Mouse (Mus musculus) thymus, adult 2 months (tissue): ENCODE measurements around the gene Tmem150b. TPM values are rescaled to one million over a fixed set of nuclear protein-coding genes. Genes with fewer than 3 reads are reported as not detected.
A peak's percentile ranks its signal among the peaks of the same experiment; 100 is the strongest.

ENCODE experiments used
- DNase-seq: peaks from one replicate; pipeline ENCODE4 v3.0.0; 2021
- H3K27ac ChIP-seq: fragments of 200-500 bp; 2 replicates; pipeline ENCODE4 v1.5.1; 2012; ENCODE audit warnings: low read length, control low read depth; ENCODE audit not compliant: control insufficient read depth, insufficient read depth
- H3K27me3 ChIP-seq: fragments of 200-500 bp; 2 replicates; pipeline ENCODE4 v1.6.1; 2012; ENCODE audit warnings: mild to moderate bottlenecking, low read length, moderate library complexity, mixed read lengths; ENCODE audit not compliant: control insufficient read depth, insufficient read depth
- H3K36me3 ChIP-seq: fragments of 200-500 bp; 2 replicates; pipeline ENCODE4 v1.6.1; 2012; ENCODE audit warnings: mild to moderate bottlenecking, low read length, moderate library complexity; ENCODE audit not compliant: control insufficient read depth, insufficient read depth
- H3K4me1 ChIP-seq: fragments of 200-500 bp; replicated peaks from 2 replicates; pipeline ENCODE4 v1.6.1; 2012; ENCODE audit warnings: low read length; ENCODE audit not compliant: control insufficient read depth, insufficient read depth
- H3K4me3 ChIP-seq: fragments of 200-500 bp; 2 replicates; pipeline ENCODE4 v1.5.1; 2012; ENCODE audit warnings: mild to moderate bottlenecking, low read length, control low read depth, moderate library complexity; ENCODE audit not compliant: control insufficient read depth, insufficient read depth
- CTCF ChIP-seq: fragments of 200-500 bp; IDR thresholded peaks from 2 replicates; pipeline ENCODE4 v1.5.1; 2012; ENCODE audit warnings: mild to moderate bottlenecking, control low read depth, low read length, moderate library complexity, borderline replicate concordance; ENCODE audit not compliant: control insufficient read depth, poor library complexity, insufficient read depth; ENCODE audit errors: extremely low read depth
- POLR2A ChIP-seq: fragments of 200-500 bp; IDR thresholded peaks from 2 replicates; pipeline ENCODE4 v1.6.1; 2012; ENCODE audit warnings: mild to moderate bottlenecking, low read length, control low read depth, moderate library complexity; ENCODE audit not compliant: control insufficient read depth, poor library complexity, insufficient read depth; ENCODE audit errors: extremely low read depth
- WGBS: fragments of 180-500 bp; shearing (Covaris S2); methylation state at CpG from one replicate; pipeline ENCODE4 v1.1.7; 2018; 5-methylcytosine and 5-hydroxymethylcytosine counted together
- polyA plus RNA-seq: library from polyadenylated mRNA; depleted of rRNA; stranded (reverse); fragments of >200 nt; gene quantifications from 2 replicates; pipeline ENCODE4 v1.2.3, GENCODE M21; 2012

Gene Tmem150b
- polyA plus RNA-seq, 1 experiment = 3.7 TPM

GRCm38 (mm10) chr7:4742482-4742819, 17.4 kb upstream of the Tmem150b start:
- TF ChIP-seq POLR2A = no peak
- TF ChIP-seq CTCF = no peak
- no peak overlapping the region for H3K4me3 ChIP-seq
- no peaks in the 10 kb centered on the region for H3K36me3 ChIP-seq
- peaks cover 16% of the 10 kb centered on the region for H3K4me1 ChIP-seq
- H3K27me3 ChIP-seq = no peaks in the 10 kb centered on the region
- 92% methylated on average over 6 of the region's 6 CpGs for WGBS
- H3K27ac ChIP-seq = no peak overlapping the region
- no peak for DNase-seq

DNA sequence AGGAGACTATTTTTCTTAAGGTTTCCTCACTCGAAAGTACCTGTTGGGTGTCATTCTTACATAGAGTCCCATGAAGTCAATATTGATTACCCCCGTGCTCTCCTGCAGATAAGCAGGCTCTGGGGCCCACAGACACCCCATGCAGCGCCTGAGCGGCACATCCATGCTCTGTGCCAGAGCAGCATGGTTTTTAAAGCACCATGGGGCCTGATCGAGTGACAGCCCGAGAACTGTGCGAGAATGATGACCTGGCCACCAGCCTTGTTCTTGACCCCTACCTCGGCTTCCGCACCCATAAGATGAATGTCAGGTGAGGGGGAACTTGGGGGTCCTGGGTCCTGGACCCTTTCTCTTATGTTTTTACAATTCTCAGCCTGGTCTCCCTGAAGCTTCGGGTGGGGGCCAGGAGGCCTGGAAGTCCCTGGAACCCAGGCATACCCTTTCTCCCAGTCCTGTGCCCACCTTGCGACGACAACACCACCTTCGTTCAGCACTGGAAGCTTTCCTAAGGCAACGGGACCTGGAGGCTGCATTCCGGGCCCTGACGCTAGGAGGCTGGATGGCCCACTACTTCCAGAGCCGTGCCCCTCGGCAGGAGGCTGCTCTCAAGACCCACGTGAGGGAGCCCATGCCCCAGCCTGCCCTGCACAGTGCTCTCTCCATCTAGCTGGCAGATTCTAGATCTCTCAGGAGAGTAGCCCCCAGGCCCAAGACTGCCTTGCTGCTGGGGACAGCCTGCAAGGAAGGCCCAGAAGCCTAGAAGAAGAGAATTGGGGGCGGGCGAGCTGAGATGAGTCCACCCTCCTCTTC, 16.8 kb upstream of the Tmem150b start:
- Histone ChIP-seq H3K27ac (no peak overlapping the region), H3K27me3 (no peaks in the 10 kb centered on the region), H3K36me3 (no peaks in the 10 kb centered on the region), H3K4me3 (no peak overlapping the region), H3K4me1 (peaks cover 16% of the 10 kb centered on the region)
- WGBS = 96% methylated on average over 21 of the region's 21 CpGs
- no peak for DNase-seq
- TF ChIP-seq CTCF = no peak

DNA sequence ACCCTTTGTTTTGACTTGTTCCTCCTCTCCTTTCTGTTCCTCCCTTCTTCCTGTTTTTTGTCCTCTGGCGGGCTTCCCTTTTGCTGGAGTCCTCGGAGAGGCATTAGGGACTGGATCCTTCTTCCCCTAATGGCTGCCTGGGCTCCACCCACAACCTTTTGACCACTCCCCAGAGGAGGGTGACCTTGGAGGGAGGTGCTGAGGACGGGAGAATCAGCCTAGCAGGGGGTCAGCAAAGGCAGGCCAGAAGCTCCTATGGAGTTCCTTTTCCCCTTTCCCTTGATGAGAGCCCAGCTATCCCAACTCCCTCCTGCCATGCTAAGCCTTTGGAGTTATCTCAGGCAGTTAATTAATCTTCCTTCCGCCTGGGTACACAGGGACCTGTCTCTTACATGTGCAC, 16.1 kb upstream of the Tmem150b start:
- Histone ChIP-seq H3K4me3 (peak overlapping the region; percentile 83), H3K4me1 (peaks cover 16% of the 10 kb centered on the region), H3K36me3 (no peaks in the 10 kb centered on the region), H3K27ac (no peak overlapping the region), H3K27me3 (no peaks in the 10 kb centered on the region)
- DNase-seq = peak; percentile 17
- TF ChIP-seq CTCF = no peak
- TF ChIP-seq POLR2A = no peak
- WGBS = 33% methylated on average over 4 of the region's 4 CpGs

GRCm38 (mm10) chr7:4740309-4740727, 15.3 kb upstream of the Tmem150b start:
- Histone ChIP-seq H3K27me3 (no peaks in the 10 kb centered on the region), H3K4me1 (peaks cover 16% of the 10 kb centered on the region), H3K36me3 (no peaks in the 10 kb centered on the region), H3K27ac (peak overlapping the region; percentile 52; the same call in 1 of the 2 replicates), H3K4me3 (peak overlapping the region; percentile 83)
- no peak for DNase-seq
- TF ChIP-seq CTCF (no peak), POLR2A (no peak)
- under 1% methylated on average over 14 of the region's 14 CpGs for WGBS

DNA sequence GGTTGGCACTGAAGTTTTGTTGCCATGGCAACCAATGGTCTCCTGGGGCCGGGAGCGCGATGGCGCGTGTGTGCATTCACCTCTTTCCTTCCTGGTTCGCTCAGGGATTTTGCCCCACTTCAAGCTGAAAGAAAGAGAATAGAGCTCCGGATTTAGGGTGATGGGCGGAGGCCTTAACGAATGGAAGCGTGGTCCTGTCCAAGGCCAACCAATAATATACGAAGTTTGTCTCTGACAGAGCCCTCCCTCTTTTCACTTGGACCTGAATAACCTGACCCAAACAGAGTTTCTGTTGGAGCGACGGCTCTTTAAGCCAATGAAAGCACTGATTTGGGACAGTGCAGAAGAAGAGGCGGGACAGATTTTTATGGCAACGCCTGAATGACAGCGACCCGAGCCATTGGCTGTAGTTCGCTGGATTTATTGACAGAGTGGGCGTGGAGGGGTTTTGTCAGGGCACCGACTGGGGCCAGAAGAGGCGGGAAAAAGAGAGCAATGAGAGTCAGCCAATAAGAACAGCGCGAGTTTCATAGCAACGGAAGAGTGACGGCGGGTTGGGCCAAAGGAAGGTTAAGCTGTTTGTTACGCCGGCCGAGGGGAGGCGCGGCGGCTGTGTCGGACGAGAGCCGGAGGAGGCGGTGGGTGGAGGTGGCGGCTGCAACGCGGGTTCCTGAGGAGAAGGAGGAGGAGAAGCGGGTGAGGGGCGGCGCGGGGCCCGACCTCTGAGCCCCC, 14.7 kb upstream of the Tmem150b start, which contains the start of gene Kmt5c:
TSS of gene Kmt5c (plus strand) at position 572 of the 732 bp plus-strand sequence.
- H3K36me3 ChIP-seq = no peaks in the 10 kb centered on the region
- peak; percentile 97 for DNase-seq
- WGBS = under 1% methylated on average over 40 of the region's 44 CpGs
- no peaks in the 10 kb centered on the region for H3K27me3 ChIP-seq
- TF ChIP-seq CTCF = peak; percentile 41; the same call in 1 of the 2 replicates
- peak; percentile 90 for TF ChIP-seq POLR2A
- H3K27ac ChIP-seq = peak within 1 kb of the TSS; percentile 52; the same call in 1 of the 2 replicates
- H3K4me1 ChIP-seq = peaks cover 16% of the 10 kb centered on the region
- peak within 1 kb of the TSS; percentile 83 for H3K4me3 ChIP-seq

DNA sequence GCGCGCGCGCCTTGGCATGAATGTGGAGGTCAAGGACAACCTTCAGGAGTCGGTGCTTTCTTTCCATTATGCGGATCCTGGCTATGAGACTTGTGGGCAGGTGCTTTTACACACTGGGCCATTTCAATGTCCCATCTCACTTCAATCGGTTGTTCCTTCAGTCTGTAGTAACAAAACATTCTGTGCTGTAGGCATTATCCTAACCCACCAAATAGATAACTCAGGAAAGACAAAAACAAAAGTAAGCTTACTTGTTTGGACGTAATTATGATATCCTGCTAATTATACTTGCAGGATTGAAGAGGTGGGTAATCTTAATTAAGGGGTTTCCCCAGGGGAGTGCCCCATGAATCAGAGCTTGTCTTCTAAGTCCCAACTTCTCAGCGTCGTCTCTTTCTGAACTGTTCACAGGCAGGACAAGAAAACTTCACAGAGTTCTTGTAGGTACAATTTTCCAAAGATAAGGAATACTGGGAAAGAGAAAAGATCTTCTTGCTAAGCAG, 14.0 kb upstream of the Tmem150b start:
- TF ChIP-seq POLR2A (no peak), CTCF (no peak)
- peak overlapping the region; percentile 32; the same call in 1 of the 2 replicates for H3K27ac ChIP-seq
- peak overlapping the region; percentile 31 for H3K4me3 ChIP-seq
- no peaks in the 10 kb centered on the region for H3K36me3 ChIP-seq
- no peaks in the 10 kb centered on the region for H3K27me3 ChIP-seq
- H3K4me1 ChIP-seq = peaks cover 16% of the 10 kb centered on the region
- 56% methylated on average over 10 of the region's 10 CpGs for WGBS
- no peak for DNase-seq
